9 mouse cellular contexts compared by ENCODE assay signal in the genomic region with DNA sequence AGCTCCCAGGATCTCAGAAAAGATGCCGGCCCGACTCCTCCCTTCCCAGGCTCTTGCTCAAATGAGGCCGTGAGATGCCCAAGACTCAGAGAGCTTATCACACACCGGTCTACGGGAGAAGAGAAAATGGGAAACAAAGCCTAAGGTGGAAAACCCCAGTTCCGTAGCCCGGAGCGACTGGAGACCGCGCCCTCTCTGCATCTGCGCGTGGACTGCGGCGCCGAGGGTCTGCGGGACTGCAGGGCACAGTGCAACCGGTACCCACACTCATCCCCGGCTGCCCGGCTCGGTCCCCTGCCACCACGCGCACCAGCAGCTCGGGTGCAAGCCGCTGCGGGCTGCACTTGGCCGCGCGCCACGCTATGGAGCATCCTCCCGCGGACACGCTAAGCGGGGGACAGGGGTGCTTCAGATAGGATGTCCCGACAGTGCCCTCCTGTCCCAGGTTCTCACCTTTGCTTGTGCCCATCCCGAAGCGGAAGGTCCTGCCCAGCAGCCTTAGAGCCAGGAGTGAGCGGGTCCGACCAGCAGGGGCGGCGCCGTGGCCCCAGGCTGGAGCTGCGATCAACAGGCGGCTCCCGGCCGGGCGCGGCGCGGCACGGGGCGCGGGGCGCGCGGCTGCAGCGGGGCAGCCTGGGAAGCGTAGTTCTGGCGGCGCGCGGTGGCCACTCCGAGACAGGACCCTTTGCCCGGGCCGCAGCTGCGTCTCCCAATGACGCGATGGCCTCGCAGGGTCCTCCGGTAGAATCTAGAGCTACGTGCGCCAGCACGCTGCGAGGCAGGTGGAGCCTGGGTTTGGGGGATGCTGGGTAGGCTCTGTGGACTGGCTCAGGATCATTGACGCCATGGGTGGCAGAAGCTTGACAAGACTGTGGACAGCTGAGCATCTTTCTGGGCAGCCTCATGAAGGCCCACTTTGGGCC. TPM values are rescaled to one million over a fixed set of nuclear protein-coding genes. Genes with fewer than 3 reads are reported as not detected.
A peak's percentile ranks its signal among the peaks of the same experiment; 100 is the strongest.
DNase-seq lines count a peak whose midpoint lies in the region; ATAC-seq and TF ChIP-seq lines count a peak whose summit lies in the region.
"Had no signal": no experiment of that assay in that cellular context is flagged by ENCODE, and none has a peak within 500 bp of the region (broad histone marks: within the 10 kb centered on the region; RNA-seq: fewer than 3 reads in every experiment).

A gene (minus strand): TSS at position 755 of the 923 bp plus-strand sequence.

- no peaks in the 10 kb centered on the region for H3K79me2 ChIP-seq in myocyte (ENCODE audit: control insufficient read depth, insufficient read depth)

- peak; percentile 14 to 21 for DNase-seq in lung, adult 18-20 months
- DNase-seq in lung, postnatal 25 days (ENCODE audit: low spot score): no peak
- DNase-seq in embryo, embryonic 10 days (ENCODE audit: low spot score): peak; percentile 85
- DNase-seq in gastrocnemius, postnatal 10 days: peak; percentile 60
- peak; percentile 83 for DNase-seq in intestine, embryonic 14.5 days (ENCODE audit: low spot score)
- DNase-seq in limb, embryonic 14.5 days (ENCODE audit: low spot score): peak; percentile 62
- DNase-seq in urinary bladder, adult 2 months (ENCODE audit: low spot score): peak; percentile 39

- H3K4me1 ChIP-seq in intestine, embryonic 14.5 days (replicated peaks; ENCODE audit: control insufficient read depth, insufficient read depth, low read length): no peaks in the 10 kb centered on the region
- no peaks in the 10 kb centered on the region for H3K4me1 ChIP-seq in limb, embryonic 14.5 days (ENCODE audit: control insufficient read depth, insufficient read depth, low read length)

- H3K4me2 ChIP-seq in intestine, embryonic 14.5 days (ENCODE audit: low read length): peak within 1 kb of the TSS; percentile 95
- peak within 1 kb of the TSS; percentile 89 for H3K4me2 ChIP-seq in limb, embryonic 14.5 days (replicated peaks; ENCODE audit: low read depth, low read length, severe bottlenecking)
- peak within 1 kb of the TSS; percentile 24 for H3K4me2 ChIP-seq in myocyte (ENCODE audit: low read depth)

- TF ChIP-seq POLR2A in limb, embryonic 14.5 days (IDR thresholded peaks at IDR 0.05; ENCODE audit: borderline replicate concordance, extremely low read depth, insufficient read depth, insufficient read length): 0 out of 2 replicates have a peak, but pooled peaks have one; percentile 47
- TF ChIP-seq POLR2A in myocyte (IDR thresholded peaks at IDR 0.05; ENCODE audit: insufficient read length, low read depth): no peak

- no peak within 1 kb of the TSS for H3K27ac ChIP-seq in intestine, embryonic 14.5 days (ENCODE audit: low read depth)
- H3K27ac ChIP-seq in limb, embryonic 14.5 days (replicated peaks; ENCODE audit: low read depth, low read length): no peak within 1 kb of the TSS

- H3K9ac ChIP-seq in intestine, embryonic 14.5 days (ENCODE audit: low read length): peak within 1 kb of the TSS; percentile 49
- peak within 1 kb of the TSS; percentile 71 for H3K9ac ChIP-seq in limb, embryonic 14.5 days (ENCODE audit: low read depth, low read length, severe bottlenecking)

- no peak within 1 kb of the TSS for H3ac ChIP-seq in myocyte (ENCODE audit: control insufficient read depth, insufficient read length)

- peaks cover 6% of the 10 kb centered on the region; the same call in 1 of the 2 replicates for H3K27me3 ChIP-seq in intestine, embryonic 14.5 days (replicated peaks; ENCODE audit: control insufficient read depth, insufficient read depth, low read length)
- no peaks in the 10 kb centered on the region for H3K27me3 ChIP-seq in limb, embryonic 14.5 days (ENCODE audit: control insufficient read depth, insufficient read depth, low read length)
- peaks cover 15% of the 10 kb centered on the region for H3K27me3 ChIP-seq in myocyte (ENCODE audit: control insufficient read depth, insufficient read depth, insufficient read length)

- peak; percentile 92 for ATAC-seq in intestine, embryonic 14.5 days (replicated peaks; ENCODE audit: low FRiP score, low TSS enrichment, low read depth)
- peak; percentile 90 for ATAC-seq in limb, embryonic 14.5 days (ENCODE audit: low FRiP score, low read depth)

- no peaks in the 10 kb centered on the region for H3K9me3 ChIP-seq in intestine, embryonic 14.5 days (ENCODE audit: control insufficient read depth, low read length)
- H3K9me3 ChIP-seq in limb, embryonic 14.5 days (ENCODE audit: control insufficient read depth, low read length): no peaks in the 10 kb centered on the region
- H3K9me3 ChIP-seq: G1E had no signal

- peak within 1 kb of the TSS; percentile 77 for H3K4me3 ChIP-seq in intestine, embryonic 14.5 days (ENCODE audit: low read depth, low read length)
- H3K4me3 ChIP-seq in limb, embryonic 14.5 days (replicated peaks; ENCODE audit: low read length): peak within 1 kb of the TSS; percentile 77
- H3K4me3 ChIP-seq in myocyte: no peak within 1 kb of the TSS

- WGBS in intestine, embryonic 14.5 days: under 1% methylated on average over 74 of the region's 74 CpGs
- WGBS in limb, embryonic 14.5 days: under 1% methylated on average over 68 of the region's 74 CpGs

- H3K36me3 ChIP-seq in intestine, embryonic 14.5 days (ENCODE audit: control insufficient read depth, insufficient read depth, low read length): no peaks in the 10 kb centered on the region
- H3K36me3 ChIP-seq in limb, embryonic 14.5 days (ENCODE audit: control insufficient read depth, insufficient read depth, low read length): no peaks in the 10 kb centered on the region
- no peaks in the 10 kb centered on the region for H3K36me3 ChIP-seq in myocyte (ENCODE audit: control insufficient read depth, insufficient read depth)
- H3K36me3 ChIP-seq: G1E had no signal

TF ChIP-seq in myocyte, 11 proteins besides CTCF, POLR2A, EP300 and RAD21:
- TF ChIP-seq TCF12 (IDR thresholded peaks at IDR 0.05; ENCODE audit: insufficient read depth, poor library complexity, severe bottlenecking) (no peak), USF1 (IDR thresholded peaks at IDR 0.05; ENCODE audit: low read depth) (no peak), MYOG (IDR thresholded peaks at IDR 0.05; ENCODE audit: control insufficient read depth in 1 of 3, insufficient read depth in 1 of 3, insufficient read length in 2 of 3, low read depth in 2 of 3) (no peak), SRF (IDR thresholded peaks at IDR 0.05; ENCODE audit: control insufficient read depth, insufficient read length, low read depth) (no peak), MAX (IDR thresholded peaks at IDR 0.05; ENCODE audit: low read depth) (no peak), E2F4 (IDR thresholded peaks at IDR 0.05; ENCODE audit: insufficient read depth) (no peak), REST (IDR thresholded peaks at IDR 0.05; ENCODE audit: insufficient read depth, insufficient read length) (no peak), POLR2AphosphoS2 (IDR thresholded peaks at IDR 0.05; ENCODE audit: insufficient read length, low read depth) (no peak), CEBPB (IDR thresholded peaks at IDR 0.05; ENCODE audit: insufficient read depth, poor library complexity, severe bottlenecking) (no peak), MYOD1 (IDR thresholded peaks at IDR 0.05; ENCODE audit: control insufficient read depth in 1 of 3, insufficient read length in 2 of 3, low read depth in 2 of 3) (no peak), TCF3 (IDR thresholded peaks at IDR 0.05; ENCODE audit: insufficient read length, low read depth) (no peak)

RNA-seq across cellular contexts. Expression of the gene that starts here (rescaled TPM):
- total RNA-seq in gastrocnemius, postnatal 10 days (2021): 10 to 100 TPM; 11.7 to 14.2 TPM
- 17.6 and 21.3 TPM in 2 replicates for polyA plus RNA-seq in intestine, embryonic 14.5 days (2014; fragmentation: Nextera tagmentation; extraction: Ambion mirVana)
- 5.7 and 5.9 TPM in 2 replicates for polyA plus RNA-seq in limb, embryonic 14.5 days (2012; rRNA removed)
- polyA plus RNA-seq in limb, embryonic 14.5 days (2014; fragmentation: Nextera tagmentation; extraction: Ambion mirVana): 18.8 and 21.1 TPM in 2 replicates
- polyA plus RNA-seq in myocyte (2012; fragmentation: generic; extraction: Trizol): 0.06 TPM
- 5.0 and 7.0 TPM in 2 replicates for polyA plus RNA-seq in urinary bladder, adult 2 months (2012; rRNA removed)
- polyA plus RNA-seq: G1E had no signal

Comparison
In these comparisons a context has a peak if more than half of its experiments do, and no peak if none do; other contexts are left out.
1. H3K4me2 ChIP-seq: peak in every context shown above with its lines; median percentile 95 in intestine, embryonic 14.5 days; 89 in limb, embryonic 14.5 days; 24 in myocyte.